Mouse (Mus musculus): Measurements from ENCODE around the gene Pdxk.

DNA sequence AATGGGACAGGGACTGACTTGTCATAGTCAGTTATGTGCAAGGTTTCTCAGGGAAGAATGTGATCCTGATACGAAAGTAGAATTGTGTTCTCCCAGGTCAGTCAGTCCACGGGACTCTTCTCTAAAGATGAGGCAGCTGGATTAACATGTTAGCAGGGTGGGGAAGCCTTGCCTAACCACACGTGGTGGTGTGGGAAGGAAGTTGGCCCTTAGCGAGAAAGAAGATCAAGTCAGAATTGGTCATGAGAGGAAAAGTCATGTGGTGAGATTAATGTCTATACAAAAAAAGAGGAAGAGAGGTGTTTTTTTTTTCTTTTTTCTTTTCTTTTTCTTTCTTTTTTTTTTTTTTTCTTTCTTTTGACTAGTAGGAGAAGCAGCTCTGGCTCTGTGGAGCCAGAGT, 12.0 kb upstream of the Pdxk start:
- TF ChIP-seq CTCF (IDR thresholded peaks at IDR 0.05; ENCODE audit: low read depth) = no peak
- no peak for TF ChIP-seq EP300 (optimal IDR thresholded peaks at IDR 0.05)
